Mouse (Mus musculus) testis, adult 2 months (tissue): ENCODE data around the gene Safb2. TPM values are rescaled to one million over a fixed set of nuclear protein-coding genes. Genes with fewer than 3 reads are reported as not detected.
"Not testable (repeated sequence)": the region's sequence is repeated elsewhere in the genome, so short reads cannot be mapped to it uniquely, and the experiment has no call there.

Experiments
- H3K27ac ChIP-seq: fragments of 200-500 bp; 2 replicates; pipeline ENCODE4 v1.5.1; 2012; ENCODE audit warnings: low read depth, low read length; ENCODE audit not compliant: control insufficient read depth, insufficient read depth
- H3K27me3 ChIP-seq: fragments of 200-500 bp; 2 replicates; pipeline ENCODE4 v1.6.1; 2012; ENCODE audit warnings: mild to moderate bottlenecking, low read length, moderate library complexity; ENCODE audit not compliant: control insufficient read depth, insufficient read depth
- H3K36me3 ChIP-seq: fragments of 200-500 bp; 2 replicates; pipeline ENCODE4 v1.6.1; 2012; ENCODE audit warnings: mild to moderate bottlenecking, low read length; ENCODE audit not compliant: control insufficient read depth, insufficient read depth
- H3K4me1 ChIP-seq: fragments of 200-500 bp; 2 replicates; pipeline ENCODE4 v1.6.1; 2012; ENCODE audit warnings: low read length; ENCODE audit not compliant: control insufficient read depth, insufficient read depth
- H3K4me3 ChIP-seq: fragments of 200-500 bp; 2 replicates; pipeline ENCODE4 v1.5.1; 2012; ENCODE audit warnings: low read depth, mild to moderate bottlenecking, low read length, moderate library complexity, mixed read lengths; ENCODE audit not compliant: control insufficient read depth
- CTCF ChIP-seq: fragments of 200-500 bp; IDR thresholded peaks from 2 replicates; pipeline ENCODE4 v1.5.1; 2012; ENCODE audit warnings: low read depth, mild to moderate bottlenecking, inconsistent platforms, low read length, moderate library complexity; ENCODE audit not compliant: control insufficient read depth, insufficient read depth, insufficient replicate concordance
- POLR2A ChIP-seq: fragments of 200-500 bp; IDR thresholded peaks from 2 replicates; pipeline ENCODE4 v1.6.1; 2012; ENCODE audit warnings: low read depth, mild to moderate bottlenecking, inconsistent platforms, low read length, moderate library complexity; ENCODE audit not compliant: control insufficient read depth
- polyA plus RNA-seq: library from polyadenylated mRNA; depleted of rRNA; stranded (reverse); fragments of >200 nt; gene quantifications from 2 replicates; pipeline ENCODE4 v1.2.3, GENCODE M21; 2012

Gene Safb2
- polyA plus RNA-seq, 1 experiment = 92.2 TPM

GRCm38 (mm10) chr17:56626260-56626659, 41.9 kb upstream of the Safb2 start:
- TF ChIP-seq POLR2A = no peak
- TF ChIP-seq CTCF = no peak
- Histone ChIP-seq H3K4me3 (peak overlapping the region; percentile 93), H3K27ac (no peak overlapping the region; the same call in 1 of the 2 replicates), H3K27me3 (no peaks in the 10 kb centered on the region), H3K36me3 (no peaks in the 10 kb centered on the region; the same call in 1 of the 2 replicates), H3K4me1 (peaks cover 15% of the 10 kb centered on the region)

GRCm38 (mm10) chr17:56625495-56625894, 41.1 kb upstream of the Safb2 start:
- Histone ChIP-seq H3K36me3 (no peaks in the 10 kb centered on the region; the same call in 1 of the 2 replicates), H3K4me3 (no peak overlapping the region), H3K4me1 (peaks cover 15% of the 10 kb centered on the region), H3K27me3 (no peaks in the 10 kb centered on the region), H3K27ac (no peak overlapping the region)
- no peak for TF ChIP-seq POLR2A
- TF ChIP-seq CTCF = no peak

GRCm38 (mm10) chr17:56617628-56618027, 33.2 kb upstream of the Safb2 start:
- no peak overlapping the region for H3K27ac ChIP-seq
- H3K36me3 ChIP-seq = no peaks in the 10 kb centered on the region; the same call in 1 of the 2 replicates
- H3K27me3 ChIP-seq = no peaks in the 10 kb centered on the region
- TF ChIP-seq CTCF (no peak), POLR2A (no peak)
- H3K4me3 ChIP-seq = no peak overlapping the region
- peaks cover 3% of the 10 kb centered on the region; the same call in 1 of the 2 replicates for H3K4me1 ChIP-seq

- no peaks in the 10 kb centered on the region; the same call in 1 of the 2 replicates for H3K36me3 ChIP-seq
- peaks cover 7% of the 10 kb centered on the region for H3K4me1 ChIP-seq
- H3K27me3 ChIP-seq = no peaks in the 10 kb centered on the region
- H3K4me3 ChIP-seq = no peak overlapping the region
- H3K27ac ChIP-seq = no peak overlapping the region
- TF ChIP-seq POLR2A = no peak
- no peak for TF ChIP-seq CTCF
These were observed 32.3 kb upstream of the Safb2 start for GRCm38 (mm10) chr17:56616725-56617124.

- no peaks in the 10 kb centered on the region for H3K27me3 ChIP-seq
- H3K36me3 ChIP-seq = no peaks in the 10 kb centered on the region; the same call in 1 of the 2 replicates
- no peak overlapping the region for H3K27ac ChIP-seq
- TF ChIP-seq POLR2A (no peak), CTCF (no peak)
- peaks cover 7% of the 10 kb centered on the region for H3K4me1 ChIP-seq
- H3K4me3 ChIP-seq = no peak overlapping the region
These were observed 31.4 kb upstream of the Safb2 start for GRCm38 (mm10) chr17:56615792-56616191.

GRCm38 (mm10) chr17:56615136-56615784, 30.9 kb upstream of the Safb2 start:
- no peak for TF ChIP-seq POLR2A
- no peak for TF ChIP-seq CTCF
- H3K4me1 ChIP-seq = peaks cover 9% of the 10 kb centered on the region
- no peak overlapping the region for H3K27ac ChIP-seq
- H3K36me3 ChIP-seq = no peaks in the 10 kb centered on the region; the same call in 1 of the 2 replicates
- H3K4me3 ChIP-seq = no peak overlapping the region
- H3K27me3 ChIP-seq = no peaks in the 10 kb centered on the region

GRCm38 (mm10) chr17:56614391-56615135, 30.2 kb upstream of the Safb2 start:
- Histone ChIP-seq H3K27me3 (no peaks in the 10 kb centered on the region), H3K4me3 (peak overlapping the region; percentile 88), H3K36me3 (no peaks in the 10 kb centered on the region), H3K27ac (no peak overlapping the region), H3K4me1 (peaks cover 12% of the 10 kb centered on the region)
- 0 out of 2 replicates have a peak, but pooled peaks have one; percentile 21 for TF ChIP-seq POLR2A
- TF ChIP-seq CTCF = 0 out of 2 replicates have a peak, but pooled peaks have one; percentile 5

GRCm38 (mm10) chr17:56613893-56614292, 29.5 kb upstream of the Safb2 start:
- Histone ChIP-seq H3K27ac (peak overlapping the region; percentile 82), H3K4me1 (peaks cover 12% of the 10 kb centered on the region)
- H3K36me3 ChIP-seq = not testable (repeated sequence)

More at GRCm38 (mm10) chr17:56613893-56614292, 29.5 kb upstream of the Safb2 start:
- peak overlapping the region; percentile 88 for H3K4me3 ChIP-seq
- H3K27me3 ChIP-seq = not testable (repeated sequence)
